Mouse (Mus musculus) heart, embryonic 14.5 days (tissue): ENCODE results near the gene Olfr325. TPM values are rescaled to one million over a fixed set of nuclear protein-coding genes. Genes with fewer than 3 reads are reported as not detected.
"Not testable (repeated sequence)": the region's sequence is repeated elsewhere in the genome, so short reads cannot be mapped to it uniquely, and the experiment has no call there.

Source experiments
- ATAC-seq: fragments of 200-750 bp; cut with Nextera tagmentation; 2 replicates; pipeline ENCODE4 v1.8.0; 2017; ENCODE audit warnings: low read depth, moderate TSS enrichment; ENCODE audit not compliant: insufficient number of reproducible peaks, insufficient read depth, low FRiP score
- H3K27ac ChIP-seq, 2 experiments: fragments of 200-500 bp in 1 of 2; fragments of 300-500 bp in 1 of 2; sonication (generic) in 1 of 2; replicated peaks in 1 of 2; 2 replicates each; pipeline ENCODE4 v1.5.1; 2012 to 2014; ENCODE audit warnings: low read depth in 2 of 2, low read length in 2 of 2, control low read depth in 1 of 2, mild to moderate bottlenecking in 1 of 2, mixed read lengths in 1 of 2; ENCODE audit not compliant: control insufficient read depth in 1 of 2, insufficient read depth in 1 of 2
- H3K27me3 ChIP-seq: fragments of 300-500 bp; sonication (generic); 2 replicates; pipeline ENCODE4 v1.6.1; 2014; ENCODE audit warnings: mild to moderate bottlenecking, low read length, control low read depth; ENCODE audit not compliant: control insufficient read depth, insufficient read depth
- H3K36me3 ChIP-seq: fragments of 300-500 bp; sonication (generic); 2 replicates; pipeline ENCODE4 v1.6.1; 2014; ENCODE audit warnings: mild to moderate bottlenecking, control low read depth, low read length, mixed read lengths; ENCODE audit not compliant: control insufficient read depth, insufficient read depth
- H3K4me1 ChIP-seq, 2 experiments: fragments of 200-500 bp in 1 of 2; fragments of 300-500 bp in 1 of 2; sonication (generic) in 1 of 2; 2 replicates each; pipeline ENCODE4 v1.6.1; 2012 to 2014; ENCODE audit warnings: low read length in 2 of 2, control low read depth in 1 of 2, mixed read lengths in 1 of 2; ENCODE audit not compliant: control insufficient read depth in 2 of 2, insufficient read depth in 2 of 2
- H3K4me2 ChIP-seq: fragments of 300-500 bp; sonication (generic); 2 replicates; pipeline ENCODE4 v1.6.1; 2014; ENCODE audit warnings: mild to moderate bottlenecking, low read length
- H3K4me3 ChIP-seq, 2 experiments: fragments of 200-500 bp in 1 of 2; fragments of 300-500 bp in 1 of 2; sonication (generic) in 1 of 2; 2 replicates each; pipeline ENCODE4 v1.5.1; 2012 to 2014; ENCODE audit warnings: low read length in 2 of 2, mild to moderate bottlenecking in 2 of 2, control low read depth in 1 of 2, low read depth in 1 of 2, moderate library complexity in 1 of 2; ENCODE audit not compliant: control insufficient read depth in 1 of 2, insufficient read depth in 1 of 2
- H3K9ac ChIP-seq: fragments of 300-500 bp; sonication (generic); 2 replicates; pipeline ENCODE4 v1.6.1; 2014; ENCODE audit warnings: mild to moderate bottlenecking, low read length
- H3K9me3 ChIP-seq: fragments of 300-500 bp; sonication (generic); 2 replicates; pipeline ENCODE4 v1.6.1; 2016; ENCODE audit warnings: low read length, control low read depth; ENCODE audit not compliant: control insufficient read depth
- WGBS: fragments of 180-500 bp; shearing (Covaris S2); extraction: QIAGEN DNeasy Blood & Tissue Kit; methylation state at CpG from one replicate; pipeline ENCODE4 v1.1.7; 2014; 5-methylcytosine and 5-hydroxymethylcytosine counted together
- polyA plus RNA-seq: library from polyadenylated mRNA; unstranded; fragments of >200 nt; fragmentation: Nextera tagmentation; extraction: Ambion mirVana; gene quantifications from 2 replicates; pipeline ENCODE4 v1.2.1, GENCODE M21; 2014

The Olfr325 gene
- polyA plus RNA-seq: not detected in 2 replicates

DNA sequence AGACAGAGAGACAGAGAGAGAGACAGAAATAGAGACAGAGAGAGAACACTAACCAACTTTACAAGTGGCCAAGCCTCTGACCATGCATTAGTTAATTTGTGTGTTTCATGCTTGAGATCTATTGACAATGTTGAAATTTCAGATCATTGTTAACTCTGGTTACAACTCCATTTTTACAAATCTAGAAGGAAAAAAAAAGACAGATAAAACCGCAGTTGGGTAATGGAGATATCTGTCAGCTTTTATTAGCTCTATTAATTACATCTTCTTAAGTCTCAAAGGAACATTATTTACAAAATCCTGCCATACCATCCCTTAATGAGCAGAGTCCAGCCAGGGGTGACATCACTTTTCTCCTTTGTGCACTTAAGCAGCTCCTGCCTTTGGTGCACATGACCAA is at the start of gene Olfr325:
TSS of gene Olfr325 (plus strand) at position 301 of the 400 bp plus-strand sequence.
- no peak within 1 kb of the TSS for H3K4me2 ChIP-seq
- WGBS: 76% methylated on average over 1 of the region's 1 CpGs
- H3K27me3 ChIP-seq: no peaks in the 10 kb centered on the region
- H3K4me1 ChIP-seq: no peaks in the 10 kb centered on the region
- H3K9me3 ChIP-seq: no peaks in the 10 kb centered on the region
- no peak within 1 kb of the TSS for H3K4me3 ChIP-seq
- ATAC-seq: no peak
- no peak within 1 kb of the TSS for H3K9ac ChIP-seq
- H3K27ac ChIP-seq: no peak within 1 kb of the TSS
- no peaks in the 10 kb centered on the region for H3K36me3 ChIP-seq

GRCm38 (mm10) chr11:58534736-58535135 is 42.8 kb upstream of the Olfr325 start, which contains the start of gene Olfr330:
TSS of gene Olfr330 (minus strand) at chr11:58534836.
- H3K27me3 ChIP-seq, H3K4me2 ChIP-seq, H3K9me3 ChIP-seq, ATAC-seq, H3K4me1 ChIP-seq, H3K9ac ChIP-seq, H3K27ac ChIP-seq, H3K36me3 ChIP-seq, H3K4me3 ChIP-seq: not testable (repeated sequence)

GRCm38 (mm10) chr11:58546322-58546721 is 31.2 kb upstream of the Olfr325 start, which contains the start of gene Olfr329-ps:
TSS of gene Olfr329-ps (minus strand) at chr11:58546422.
- H3K27me3 ChIP-seq: no peaks in the 10 kb centered on the region
- no peak within 1 kb of the TSS for H3K9ac ChIP-seq
- H3K4me2 ChIP-seq: no peak within 1 kb of the TSS
- no peaks in the 10 kb centered on the region for H3K4me1 ChIP-seq
- no peaks in the 10 kb centered on the region for H3K36me3 ChIP-seq
- ATAC-seq: no peak
- no peaks in the 10 kb centered on the region for H3K9me3 ChIP-seq
- 77% methylated on average over 5 of the region's 5 CpGs for WGBS
- no peak within 1 kb of the TSS for H3K4me3 ChIP-seq
- H3K27ac ChIP-seq: no peak within 1 kb of the TSS

DNA sequence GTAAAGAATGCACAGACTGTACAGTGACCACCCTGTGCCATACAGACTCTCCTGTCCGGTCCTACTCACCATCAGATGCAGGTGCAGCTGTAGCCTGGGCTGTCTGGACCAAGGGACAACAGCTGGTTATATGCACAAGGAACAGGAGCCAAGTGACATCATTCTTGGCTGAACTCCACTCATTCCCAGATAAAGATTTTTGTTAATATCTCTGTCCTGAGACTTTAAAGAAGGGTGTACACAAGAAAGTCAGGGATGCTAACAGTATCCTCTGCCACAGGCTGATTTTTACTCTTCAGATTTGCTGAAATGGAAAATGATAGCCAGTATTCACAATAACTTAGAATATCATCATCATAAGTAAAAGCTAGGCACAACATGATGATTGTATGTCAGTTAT is 22.0 kb upstream of the Olfr325 start, which contains the start of gene Olfr328:
TSS of gene Olfr328 (minus strand) at position 101 of the 400 bp plus-strand sequence.
- Histone ChIP-seq H3K9me3 (no peaks in the 10 kb centered on the region), H3K36me3 (no peaks in the 10 kb centered on the region), H3K27ac (no peak within 1 kb of the TSS), H3K4me3 (no peak within 1 kb of the TSS), H3K9ac (no peak within 1 kb of the TSS), H3K4me2 (no peak within 1 kb of the TSS), H3K27me3 (no peaks in the 10 kb centered on the region), H3K4me1 (no peaks in the 10 kb centered on the region)
- ATAC-seq: no peak
- 79% methylated on average over 1 of the region's 1 CpGs for WGBS

DNA sequence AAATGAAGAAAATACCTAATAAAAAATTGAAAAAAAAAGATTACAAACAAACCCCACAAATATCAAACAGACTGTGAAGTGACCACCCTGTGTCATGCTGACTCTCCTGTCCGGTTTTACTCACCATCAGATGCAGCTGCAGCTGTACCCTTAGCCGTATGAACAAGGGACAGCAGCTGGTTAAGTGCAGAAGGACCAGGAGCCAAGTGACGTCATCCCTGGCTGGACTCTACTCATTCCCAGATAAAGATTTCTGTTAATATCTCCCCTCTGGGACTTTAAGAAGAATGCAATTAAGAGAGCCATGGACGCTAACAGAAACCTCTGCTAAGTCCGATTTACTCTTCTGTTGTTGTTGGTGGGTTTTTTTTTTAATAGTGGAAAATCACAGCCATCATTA is 7.1 kb upstream of the Olfr325 start, which contains the start of gene Olfr224:
TSS of gene Olfr224 (minus strand) at position 149 of the 400 bp plus-strand sequence.
- H3K36me3 ChIP-seq: no peaks in the 10 kb centered on the region
- no peak within 1 kb of the TSS for H3K4me2 ChIP-seq
- no peak within 1 kb of the TSS for H3K4me3 ChIP-seq
- H3K27me3 ChIP-seq: no peaks in the 10 kb centered on the region
- no peaks in the 10 kb centered on the region for H3K4me1 ChIP-seq
- H3K9ac ChIP-seq: no peak within 1 kb of the TSS
- 53% methylated on average over 5 of the region's 5 CpGs for WGBS
- H3K27ac ChIP-seq: no peak within 1 kb of the TSS
- no peaks in the 10 kb centered on the region for H3K9me3 ChIP-seq
- ATAC-seq: no peak

- Histone ChIP-seq H3K9ac (no peak overlapping the region), H3K4me1 (no peaks in the 10 kb centered on the region), H3K4me3 (no peak overlapping the region), H3K27me3 (no peaks in the 10 kb centered on the region), H3K36me3 (no peaks in the 10 kb centered on the region), H3K27ac (no peak overlapping the region), H3K4me2 (no peak overlapping the region), H3K9me3 (no peaks in the 10 kb centered on the region)
- 65% methylated on average over 8 of the region's 8 CpGs for WGBS
- ATAC-seq: no peak
Measured at GRCm38 (mm10) chr11:58578636-58579035, 1.1 kb downstream of the Olfr325 start.

GRCm38 (mm10) chr11:58587898-58588348 is 10.4 kb downstream of the Olfr325 start:
- WGBS: 60% methylated on average over 7 of the region's 7 CpGs
- H3K9ac ChIP-seq: no peak overlapping the region
- no peak overlapping the region for H3K4me3 ChIP-seq
- H3K27me3 ChIP-seq: no peaks in the 10 kb centered on the region
- H3K9me3 ChIP-seq: no peaks in the 10 kb centered on the region
- no peaks in the 10 kb centered on the region for H3K4me1 ChIP-seq
- ATAC-seq: no peak
- H3K27ac ChIP-seq: no peak overlapping the region
- no peak overlapping the region for H3K4me2 ChIP-seq
- no peaks in the 10 kb centered on the region for H3K36me3 ChIP-seq

DNA sequence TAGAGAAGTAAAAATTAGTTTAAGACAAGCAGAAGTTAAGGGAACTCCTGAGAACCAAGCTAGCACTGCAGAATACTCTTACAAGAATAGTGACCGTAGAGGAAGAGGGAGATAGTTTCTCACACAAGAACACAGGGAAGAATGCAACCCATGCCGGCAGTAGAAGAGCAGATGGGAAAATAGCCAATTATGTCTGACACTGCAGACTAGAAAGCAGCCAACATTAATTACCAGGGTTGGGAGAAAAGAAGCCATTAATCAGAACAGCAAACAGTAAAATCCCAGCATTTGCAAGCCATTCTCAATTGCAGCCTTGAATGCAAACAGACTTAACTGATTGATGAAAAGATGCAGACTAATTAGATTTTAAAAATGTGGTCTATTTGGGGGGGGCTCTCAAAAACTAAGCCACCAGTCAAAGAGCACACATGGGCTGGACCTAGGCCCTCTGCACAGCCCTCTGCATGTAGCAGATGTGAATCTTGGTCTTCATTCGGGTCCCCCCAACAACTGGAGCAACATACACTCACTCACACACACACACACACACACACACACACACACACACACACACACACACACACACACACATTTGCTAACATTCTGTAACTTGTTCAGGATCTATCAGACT is 11.2 kb downstream of the Olfr325 start:
- Histone ChIP-seq H3K27me3 (no peaks in the 10 kb centered on the region), H3K9me3 (no peaks in the 10 kb centered on the region), H3K27ac (no peak overlapping the region), H3K4me2 (no peak overlapping the region), H3K4me3 (no peak overlapping the region), H3K9ac (no peak overlapping the region), H3K4me1 (no peaks in the 10 kb centered on the region), H3K36me3 (no peaks in the 10 kb centered on the region)
- WGBS: 68% methylated on average over 3 of the region's 3 CpGs
- ATAC-seq: no peak
